Comparison of ENCODE assay signal across 17 mouse cellular contexts in the genomic region with DNA sequence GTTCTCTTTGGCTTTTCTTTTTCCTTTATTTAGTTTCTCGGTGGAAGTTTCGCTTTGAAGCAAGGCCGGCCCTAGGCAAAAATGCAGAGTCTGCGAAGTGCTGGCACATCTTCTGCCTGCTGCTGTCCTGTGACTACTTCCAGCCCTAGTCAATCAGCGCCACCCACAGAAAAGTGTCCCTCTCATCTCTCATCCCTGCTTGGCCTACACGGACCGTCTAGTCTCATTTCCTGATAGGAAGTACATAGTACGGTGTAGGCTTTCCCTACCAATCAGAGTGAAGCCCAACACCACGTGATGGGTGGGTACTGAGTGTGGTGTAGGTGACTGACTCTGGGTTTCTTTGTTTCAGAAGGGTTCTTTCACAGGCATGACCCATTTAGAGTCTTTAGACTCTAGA.
A peak's percentile ranks its signal among the peaks of the same experiment; 100 is the strongest.
DNase-seq lines count a peak whose midpoint lies in the region; ATAC-seq and TF ChIP-seq lines count a peak whose summit lies in the region.
"Had no signal": no experiment of that assay in that cellular context is flagged by ENCODE, and none has a peak within 500 bp of the region (broad histone marks: within the 10 kb centered on the region; RNA-seq: fewer than 3 reads in every experiment).

No protein-coding gene starts in this region.

- DNase-seq in heart, adult 11 months: peak; percentile 66
- no peak for DNase-seq in heart, embryonic 10.5 days (ENCODE audit: low spot score)
- no peak for DNase-seq in lung, adult 2 months
- DNase-seq in Muller cell, postnatal 12 days (ENCODE audit: inconsistent ontology term): peak; percentile 16
- no peak for DNase-seq in adrenal gland, postnatal 25 days
- DNase-seq: embryo, embryonic 11 days; gastrocnemius, postnatal 14 days; heart, postnatal 10 days; kidney, adult 9 months; kidney, postnatal 4 days; right cerebral cortex, postnatal 25 days; thymus, postnatal 36 days had no signal

- TF ChIP-seq POLR2A in lung, adult 2 months (IDR thresholded peaks at IDR 0.05; ENCODE audit: borderline replicate concordance, extremely low read depth, low read depth, low read length): no peak

- peaks cover 5% of the 10 kb centered on the region; the same call in 1 of the 2 replicates for H3K4me1 ChIP-seq in heart, embryonic 10.5 days
- H3K4me1 ChIP-seq in lung, embryonic 15.5 days: 0 out of 2 replicates have a peak, but pooled peaks cover 2% of the 10 kb centered on the region
- H3K4me1 ChIP-seq in lung, adult 2 months (ENCODE audit: control insufficient read depth, insufficient read depth, low read length): no peaks in the 10 kb centered on the region
- H3K4me1 ChIP-seq in hindbrain, embryonic 16.5 days (ENCODE audit: control insufficient read depth, insufficient read depth, low read depth, low read length): peaks cover 7% of the 10 kb centered on the region
- H3K4me1 ChIP-seq: embryonic facial prominence, embryonic 15.5 days; limb, embryonic 15.5 days had no signal

- no peak overlapping the region for H3K4me3 ChIP-seq in heart, embryonic 10.5 days
- H3K4me3 ChIP-seq in lung, embryonic 15.5 days: no peak overlapping the region
- H3K4me3 ChIP-seq in lung, adult 2 months (replicated peaks; ENCODE audit: extremely low read depth, low read depth, low read length): no peak overlapping the region
- H3K4me3 ChIP-seq in hindbrain, embryonic 16.5 days (ENCODE audit: low read length): no peak overlapping the region
- H3K4me3 ChIP-seq: embryonic facial prominence, embryonic 15.5 days; limb, embryonic 15.5 days had no signal

- H3K9ac ChIP-seq in lung, embryonic 15.5 days: no peak overlapping the region
- H3K9ac ChIP-seq in hindbrain, embryonic 16.5 days (ENCODE audit: low read depth, low read length): no peak overlapping the region
- H3K9ac ChIP-seq: embryonic facial prominence, embryonic 15.5 days; limb, embryonic 15.5 days had no signal

- peak overlapping the region; percentile 22; the same call in 1 of the 2 replicates for H3K4me2 ChIP-seq in lung, embryonic 15.5 days
- H3K4me2 ChIP-seq in hindbrain, embryonic 16.5 days (ENCODE audit: low read length): no peak overlapping the region
- H3K4me2 ChIP-seq: embryonic facial prominence, embryonic 15.5 days; limb, embryonic 15.5 days had no signal

- peak; percentile 93 for ATAC-seq in lung, embryonic 15.5 days (ENCODE audit: borderline replicate concordance, extremely low read depth, low FRiP score, low TSS enrichment)
- peak; percentile 78 for ATAC-seq in hindbrain, embryonic 16.5 days

- no peak overlapping the region for H3K27ac ChIP-seq in heart, embryonic 10.5 days
- H3K27ac ChIP-seq in lung, embryonic 15.5 days: peak overlapping the region; percentile 22; the same call in 1 of the 2 replicates
- no peak overlapping the region for H3K27ac ChIP-seq in hindbrain, embryonic 16.5 days (ENCODE audit: low read depth, low read length)
- H3K27ac ChIP-seq: embryonic facial prominence, embryonic 15.5 days; limb, embryonic 15.5 days; macrophage had no signal

- TF ChIP-seq CTCF in lung, adult 2 months (IDR thresholded peaks at IDR 0.05; ENCODE audit: insufficient read depth, low read length): no peak

- no peaks in the 10 kb centered on the region for H3K36me3 ChIP-seq in heart, embryonic 10.5 days
- no peaks in the 10 kb centered on the region for H3K36me3 ChIP-seq in lung, embryonic 15.5 days
- H3K36me3 ChIP-seq in hindbrain, embryonic 16.5 days (ENCODE audit: control insufficient read depth, insufficient read depth, low read length): no peaks in the 10 kb centered on the region
- H3K36me3 ChIP-seq: embryonic facial prominence, embryonic 15.5 days; limb, embryonic 15.5 days had no signal

- H3K27me3 ChIP-seq in heart, embryonic 10.5 days (ENCODE audit: insufficient read depth, poor library complexity, severe bottlenecking): 0 out of 2 replicates have a peak, but pooled peaks cover 13% of the 10 kb centered on the region
- no peaks in the 10 kb centered on the region for H3K27me3 ChIP-seq in lung, embryonic 15.5 days
- H3K27me3 ChIP-seq in hindbrain, embryonic 16.5 days (replicated peaks; ENCODE audit: control insufficient read depth, insufficient read depth, low read length): no peaks in the 10 kb centered on the region
- H3K27me3 ChIP-seq: embryonic facial prominence, embryonic 15.5 days; limb, embryonic 15.5 days had no signal

- WGBS in heart, embryonic 10.5 days: 72% methylated on average over 9 of the region's 9 CpGs
- WGBS in lung, embryonic 15.5 days: 55% methylated on average over 9 of the region's 9 CpGs
- 54% methylated on average over 9 of the region's 9 CpGs for WGBS in lung, adult 2 months
- 71% methylated on average over 9 of the region's 9 CpGs for WGBS in hindbrain, embryonic 16.5 days

- H3K9me3 ChIP-seq in heart, embryonic 10.5 days: no peaks in the 10 kb centered on the region
- no peaks in the 10 kb centered on the region for H3K9me3 ChIP-seq in lung, embryonic 15.5 days
- no peaks in the 10 kb centered on the region for H3K9me3 ChIP-seq in hindbrain, embryonic 16.5 days (ENCODE audit: control insufficient read depth, low read length)
- H3K9me3 ChIP-seq: embryonic facial prominence, embryonic 15.5 days; limb, embryonic 15.5 days had no signal

Comparison
In these comparisons a context has a peak if more than half of its experiments do, and no peak if none do; other contexts are left out.
1. DNase-seq: peak in heart, adult 11 months (single experiment) and Muller cell, postnatal 12 days (single experiment); none in heart, embryonic 10.5 days (single experiment), lung, adult 2 months (single experiment) and adrenal gland, postnatal 25 days (single experiment).